Mouse (Mus musculus): ENCODE data around the gene Arhgap6.

Gene Arhgap6

GRCm38 (mm10) chrX:169112662-169113061, 317.8 kb downstream of the Arhgap6 start:
- DNase-seq (ENCODE audit: low spot score in 2 of 2), result no peak

- DNase-seq (ENCODE audit: low spot score in 2 of 2), result no peak
Measured at GRCm38 (mm10) chrX:169123115-169123772, 328.3 kb downstream of the Arhgap6 start.

- no peak for DNase-seq (ENCODE audit: low spot score in 2 of 2)
Measured at GRCm38 (mm10) chrX:169123773-169124151, 328.9 kb downstream of the Arhgap6 start.

- DNase-seq (ENCODE audit: low spot score in 2 of 2), result no peak
Measured at GRCm38 (mm10) chrX:169139758-169140157, 344.9 kb downstream of the Arhgap6 start.

- DNase-seq (ENCODE audit: low spot score in 2 of 2), result no peak
Measured at GRCm38 (mm10) chrX:169140467-169140866, 345.6 kb downstream of the Arhgap6 start.

GRCm38 (mm10) chrX:169153805-169154204, 358.9 kb downstream of the Arhgap6 start:
- no peak for DNase-seq (ENCODE audit: low spot score in 2 of 2)

- no peak for DNase-seq (ENCODE audit: low spot score in 2 of 2)
Measured at GRCm38 (mm10) chrX:169158385-169158784, 363.5 kb downstream of the Arhgap6 start.

- DNase-seq (ENCODE audit: low spot score in 2 of 2), result no peak
Measured at GRCm38 (mm10) chrX:169170981-169171380, 376.1 kb downstream of the Arhgap6 start.

- DNase-seq (ENCODE audit: low spot score in 2 of 2), result no peak
Measured at GRCm38 (mm10) chrX:169173796-169174195, 378.9 kb downstream of the Arhgap6 start.

GRCm38 (mm10) chrX:169178634-169179033, 383.7 kb downstream of the Arhgap6 start:
- DNase-seq (ENCODE audit: low spot score in 2 of 2), result no peak

GRCm38 (mm10) chrX:169187100-169187499, 392.2 kb downstream of the Arhgap6 start, which contains the start of gene Amelx:
Amelx (minus strand) TSS chrX:169187200.
- no peak for DNase-seq (ENCODE audit: low spot score in 2 of 2)

GRCm38 (mm10) chrX:169210019-169210418, 415.1 kb downstream of the Arhgap6 start:
- DNase-seq (ENCODE audit: low spot score in 2 of 2), result no peak

GRCm38 (mm10) chrX:169220064-169220463, 425.2 kb downstream of the Arhgap6 start:
- DNase-seq (ENCODE audit: low spot score in 2 of 2), result no peak

GRCm38 (mm10) chrX:169222357-169223062, 427.6 kb downstream of the Arhgap6 start:
- DNase-seq (ENCODE audit: low spot score in 2 of 2), result no peak

GRCm38 (mm10) chrX:169255915-169256314, 461.0 kb downstream of the Arhgap6 start:
- no peak for DNase-seq (ENCODE audit: low spot score in 2 of 2)

GRCm38 (mm10) chrX:169256741-169257140, 461.8 kb downstream of the Arhgap6 start:
- no peak for DNase-seq (ENCODE audit: low spot score in 2 of 2)

- DNase-seq (ENCODE audit: low spot score in 2 of 2), result no peak
Measured at GRCm38 (mm10) chrX:169261034-169261433, 466.1 kb downstream of the Arhgap6 start.

GRCm38 (mm10) chrX:169262212-169262611, 467.3 kb downstream of the Arhgap6 start:
- no peak for DNase-seq (ENCODE audit: low spot score in 2 of 2)

GRCm38 (mm10) chrX:169263433-169264172, 468.7 kb downstream of the Arhgap6 start:
- no peak for DNase-seq (ENCODE audit: low spot score in 2 of 2)

- peak in 1 of 2 experiments; percentile 16 for DNase-seq (ENCODE audit: low spot score in 2 of 2)
Measured at GRCm38 (mm10) chrX:169299579-169299978, 504.7 kb downstream of the Arhgap6 start.

GRCm38 (mm10) chrX:169302271-169303045, 507.6 kb downstream of the Arhgap6 start:
- DNase-seq (ENCODE audit: low spot score in 2 of 2), result no peak

- peak in 1 of 2 experiments; percentile 43 for DNase-seq (ENCODE audit: low spot score in 2 of 2)
Measured at GRCm38 (mm10) chrX:169303945-169304344, 509.0 kb downstream of the Arhgap6 start.

All from left cerebral cortex, adult 9 months (tissue).